Mouse (Mus musculus): ENCODE measurements at regions not wholly inside any gene's neighbourhood (a gene's known extent, or its start where the extent isn't known, plus 50 kb on each side); places are given as distances from the start of the nearest gene placed in this dataset.

GRCm38 (mm10) chr12:27399392-27399791 is 57.0 kb upstream of the Sox11 start:
- no peak for DNase-seq (ENCODE audit: low spot score in 2 of 2)

Measured in left cerebral cortex, adult 18-20 months (tissue).